Mouse (Mus musculus) liver, embryonic 14.5 days (tissue): ENCODE results near the gene Cabp2. TPM values are rescaled to one million over a fixed set of nuclear protein-coding genes. Genes with fewer than 3 reads are reported as not detected.
A peak's percentile ranks its signal among the peaks of the same experiment; 100 is the strongest.
"Not testable (repeated sequence)": the region's sequence is repeated elsewhere in the genome, so short reads cannot be mapped to it uniquely, and the experiment has no call there.

Source experiments
- ATAC-seq: fragments of 200-750 bp; cut with Nextera tagmentation; 2 replicates; pipeline ENCODE4 v1.8.0; 2017; ENCODE audit warnings: moderate number of reproducible peaks, mild to moderate bottlenecking, moderate library complexity; ENCODE audit not compliant: insufficient read depth
- DNase-seq, 3 experiments: peaks; one replicate each; pipeline ENCODE4 v3.0.0-alpha.2; 2012 to 2013; ENCODE audit warnings: low read depth in 3 of 3, low spot score in 3 of 3
- H3K27ac ChIP-seq: fragments of 300-500 bp; sonication (generic); 2 replicates; pipeline ENCODE4 v1.5.1; 2014; ENCODE audit warnings: moderate library complexity, mild to moderate bottlenecking, control low read depth, inconsistent platforms
- H3K27me3 ChIP-seq: fragments of 300-500 bp; sonication (generic); 2 replicates; pipeline ENCODE4 v1.6.1; 2014; ENCODE audit warnings: mild to moderate bottlenecking, low read length, moderate library complexity; ENCODE audit not compliant: control insufficient read depth, insufficient read depth
- H3K36me3 ChIP-seq: fragments of 300-500 bp; sonication (generic); replicated peaks from 2 replicates; pipeline ENCODE4 v1.6.1; 2014; ENCODE audit warnings: low read depth; ENCODE audit not compliant: control insufficient read depth, insufficient read depth
- H3K4me1 ChIP-seq, 2 experiments: fragments of 200-500 bp in 1 of 2; fragments of 300-500 bp in 1 of 2; sonication (generic) in 1 of 2; replicated peaks; 2 replicates each; pipeline ENCODE4 v1.6.1; 2012 to 2014; ENCODE audit warnings: antibody characterized with exemption in 1 of 2, inconsistent platforms in 1 of 2, low read length in 1 of 2; ENCODE audit not compliant: control insufficient read depth in 2 of 2, insufficient read depth in 2 of 2
- H3K4me2 ChIP-seq: fragments of 300-500 bp; sonication (generic); 2 replicates; pipeline ENCODE4 v1.6.1; 2014; ENCODE audit warnings: low read depth, mild to moderate bottlenecking, control low read depth, moderate library complexity
- H3K4me3 ChIP-seq, 2 experiments: fragments of 200-500 bp in 1 of 2; fragments of 300-500 bp in 1 of 2; sonication (generic) in 1 of 2; 2 replicates each; pipeline ENCODE4 v1.5.1; 2012 to 2014; ENCODE audit warnings: low read depth in 2 of 2, low read length in 2 of 2, mild to moderate bottlenecking in 2 of 2, control low read depth in 1 of 2, inconsistent platforms in 1 of 2, moderate library complexity in 1 of 2; ENCODE audit not compliant: insufficient read depth in 1 of 2
- H3K9ac ChIP-seq: fragments of 300-500 bp; sonication (generic); replicated peaks from 2 replicates; pipeline ENCODE4 v1.6.1; 2014; ENCODE audit warnings: mild to moderate bottlenecking, control low read depth, moderate library complexity
- H3K9me3 ChIP-seq: fragments of 300-500 bp; sonication (generic); 2 replicates; pipeline ENCODE4 v1.6.1; 2016; ENCODE audit warnings: low read length, mixed read lengths; ENCODE audit not compliant: control insufficient read depth
- CTCF ChIP-seq: IDR thresholded peaks from 2 replicates; pipeline ENCODE4 v1.5.1; 2016; ENCODE audit warnings: antibody characterized with exemption, low read depth, control low read depth
- EP300 ChIP-seq: IDR thresholded peaks from 2 replicates; pipeline ENCODE4 v1.6.1; 2016; ENCODE audit warnings: antibody characterized with exemption, low read depth
- WGBS: fragments of 180-500 bp; shearing (Covaris S2); extraction: QIAGEN DNeasy Blood & Tissue Kit; methylation state at CpG from one replicate; pipeline ENCODE4 v1.1.7; 2014; ENCODE audit not compliant: insufficient replicate concordance; 5-methylcytosine and 5-hydroxymethylcytosine counted together
- polyA plus RNA-seq, 2 experiments: library from polyadenylated mRNA; depleted of rRNA in 1 of 2; stranded (reverse) in 1 of 2; unstranded in 1 of 2; fragments of >200 nt; fragmentation: Nextera tagmentation in 1 of 2; extraction: Ambion mirVana in 1 of 2; gene quantifications; 2 replicates each; pipeline versions ENCODE4 v1.2.1 to v1.2.3; 2012 to 2014

Gene Cabp2
- polyA plus RNA-seq, 2 experiments = 0.16 to 0.44 TPM

GRCm38 (mm10) chr19:4135963-4136345 lies 54.6 kb downstream of the Cabp2 start:
- Histone ChIP-seq H3K4me2 (peak overlapping the region; percentile 43), H3K4me3 (peak overlapping the region in 1 of 2 experiments; percentile 26; a peak in 1 of 4 replicates), H3K4me1 (peaks cover 9 to 12% of the 10 kb centered on the region in 2 experiments), H3K36me3 (peaks cover 15% of the 10 kb centered on the region)
- ATAC-seq = peak; percentile 54; the same call in 1 of the 2 replicates
- not testable (repeated sequence) for H3K9me3 ChIP-seq, H3K27ac ChIP-seq, DNase-seq, H3K27me3 ChIP-seq, H3K9ac ChIP-seq
- TF ChIP-seq CTCF = peak; percentile 84
- WGBS = 8% methylated on average over 8 of the region's 8 CpGs

- no peak overlapping the region for H3K9ac ChIP-seq
- peaks cover 14% of the 10 kb centered on the region for H3K36me3 ChIP-seq
- peak; percentile 54; the same call in 1 of the 2 replicates for ATAC-seq
- H3K4me3 ChIP-seq = no peak overlapping the region
- WGBS = 61% methylated on average over 5 of the region's 5 CpGs
- no peaks in the 10 kb centered on the region for H3K9me3 ChIP-seq
- no peak overlapping the region for H3K27ac ChIP-seq
- H3K4me1 ChIP-seq = peaks cover 7 to 9% of the 10 kb centered on the region in 2 experiments
- H3K4me2 ChIP-seq = peak overlapping the region; percentile 43
- H3K27me3 ChIP-seq = no peaks in the 10 kb centered on the region; the same call in 1 of the 2 replicates
- TF ChIP-seq CTCF = peak; percentile 61
- no peak for TF ChIP-seq EP300
- no peak for DNase-seq
Observed at GRCm38 (mm10) chr19:4136463-4136862, 55.1 kb downstream of the Cabp2 start.

Other genes starting within 250 kb of the Cabp2 start
Only the 30 nearest of the 34 such genes appear.
- gene Tcirg1, start 174.4 kb upstream of the Cabp2 start, polyA plus RNA-seq (2012; rRNA removed) = 47.1 and 48.6 TPM in 2 replicates
- gene Tcirg1, start 174.4 kb upstream of the Cabp2 start, polyA plus RNA-seq (2014; fragmentation: Nextera tagmentation; extraction: Ambion mirVana) = 15.4 and 15.6 TPM in 2 replicates
- 118 and 126 TPM in 2 replicates for gene Ndufs8, start 168.8 kb upstream of the Cabp2 start, polyA plus RNA-seq (2012; rRNA removed)
- gene Ndufs8, start 168.8 kb upstream of the Cabp2 start, polyA plus RNA-seq (2014; fragmentation: Nextera tagmentation; extraction: Ambion mirVana) = 209 and 219 TPM in 2 replicates
- gene Aldh3b1, start 151.8 kb upstream of the Cabp2 start, polyA plus RNA-seq (2012; rRNA removed) = 3.3 and 3.6 TPM in 2 replicates
- 4.9 and 5.3 TPM in 2 replicates for gene Aldh3b1, start 151.8 kb upstream of the Cabp2 start, polyA plus RNA-seq (2014; fragmentation: Nextera tagmentation; extraction: Ambion mirVana)
- gene Unc93b1, start 146.4 kb upstream of the Cabp2 start, polyA plus RNA-seq (2012; rRNA removed) = 19.8 and 22.8 TPM in 2 replicates
- 14.7 and 15.1 TPM in 2 replicates for gene Unc93b1, start 146.4 kb upstream of the Cabp2 start, polyA plus RNA-seq (2014; fragmentation: Nextera tagmentation; extraction: Ambion mirVana)
- 0.02 and 0.04 TPM in 2 replicates for gene Aldh3b3, start 122.9 kb upstream of the Cabp2 start, polyA plus RNA-seq (2012; rRNA removed)
- not detected in 2 replicates for gene Aldh3b3, start 122.9 kb upstream of the Cabp2 start, polyA plus RNA-seq (2014; fragmentation: Nextera tagmentation; extraction: Ambion mirVana)
- 0.32 and 0.33 TPM in 2 replicates for gene Aldh3b2, start 109.2 kb upstream of the Cabp2 start, polyA plus RNA-seq (2012; rRNA removed)
- 0.48 and 0.56 TPM in 2 replicates for gene Aldh3b2, start 109.2 kb upstream of the Cabp2 start, polyA plus RNA-seq (2014; fragmentation: Nextera tagmentation; extraction: Ambion mirVana)
- 10.8 and 11.1 TPM in 2 replicates for gene Acy3, start 95.0 kb upstream of the Cabp2 start, polyA plus RNA-seq (2012; rRNA removed)
- 9.1 and 9.5 TPM in 2 replicates for gene Acy3, start 95.0 kb upstream of the Cabp2 start, polyA plus RNA-seq (2014; fragmentation: Nextera tagmentation; extraction: Ambion mirVana)
- 0.37 and 0.50 TPM in 2 replicates for gene Tbx10, start 88.8 kb upstream of the Cabp2 start, polyA plus RNA-seq (2012; rRNA removed)
- 0.28 and 0.30 TPM in 2 replicates for gene Tbx10, start 88.8 kb upstream of the Cabp2 start, polyA plus RNA-seq (2014; fragmentation: Nextera tagmentation; extraction: Ambion mirVana)
- gene Nudt8, start 81.0 kb upstream of the Cabp2 start, polyA plus RNA-seq (2012; rRNA removed) = 2.1 and 2.9 TPM in 2 replicates
- 14.2 and 15.2 TPM in 2 replicates for gene Nudt8, start 81.0 kb upstream of the Cabp2 start, polyA plus RNA-seq (2014; fragmentation: Nextera tagmentation; extraction: Ambion mirVana)
- 0.65 and 0.73 TPM in 2 replicates for gene Gm49405, start 81.0 kb upstream of the Cabp2 start, polyA plus RNA-seq (2012; rRNA removed)
- 0.25 and 0.33 TPM in 2 replicates for gene Gm49405, start 81.0 kb upstream of the Cabp2 start, polyA plus RNA-seq (2014; fragmentation: Nextera tagmentation; extraction: Ambion mirVana)
- gene Doc2g, start 78.3 kb upstream of the Cabp2 start, polyA plus RNA-seq (2012; rRNA removed) = 1.8 and 2.2 TPM in 2 replicates
- gene Doc2g, start 78.3 kb upstream of the Cabp2 start, polyA plus RNA-seq (2014; fragmentation: Nextera tagmentation; extraction: Ambion mirVana) = 0.25 and 0.45 TPM in 2 replicates
- 67.5 and 84.8 TPM in 2 replicates for gene Ndufv1, start 68.8 kb upstream of the Cabp2 start, polyA plus RNA-seq (2012; rRNA removed)
- gene Ndufv1, start 68.8 kb upstream of the Cabp2 start, polyA plus RNA-seq (2014; fragmentation: Nextera tagmentation; extraction: Ambion mirVana) = 159 and 168 TPM in 2 replicates
- 230 and 274 TPM in 2 replicates for gene Gstp1, start 43.6 kb upstream of the Cabp2 start, polyA plus RNA-seq (2012; rRNA removed)
- gene Gstp1, start 43.6 kb upstream of the Cabp2 start, polyA plus RNA-seq (2014; fragmentation: Nextera tagmentation; extraction: Ambion mirVana) = 511 and 557 TPM in 2 replicates
- gene Gstp2, start 35.6 kb upstream of the Cabp2 start, polyA plus RNA-seq (2012; rRNA removed) = 6.6 and 7.9 TPM in 2 replicates
- gene Gstp2, start 35.6 kb upstream of the Cabp2 start, polyA plus RNA-seq (2014; fragmentation: Nextera tagmentation; extraction: Ambion mirVana) = 6.9 and 7.3 TPM in 2 replicates
- gene Gstp3, start 22.0 kb upstream of the Cabp2 start, polyA plus RNA-seq (2012; rRNA removed) = 78.5 and 87.0 TPM in 2 replicates
- gene Gstp3, start 22.0 kb upstream of the Cabp2 start, polyA plus RNA-seq (2014; fragmentation: Nextera tagmentation; extraction: Ambion mirVana) = 65.7 and 69.6 TPM in 2 replicates
- gene Cdk2ap2, start 15.6 kb downstream of the Cabp2 start, polyA plus RNA-seq (2012; rRNA removed) = 52.5 and 64.8 TPM in 2 replicates
- gene Cdk2ap2, start 15.6 kb downstream of the Cabp2 start, polyA plus RNA-seq (2014; fragmentation: Nextera tagmentation; extraction: Ambion mirVana) = 99.9 and 101 TPM in 2 replicates
- gene Pitpnm1, start 18.4 kb downstream of the Cabp2 start, polyA plus RNA-seq (2012; rRNA removed) = 6.1 and 7.1 TPM in 2 replicates
- 3.4 TPM in 2 replicates for gene Pitpnm1, start 18.4 kb downstream of the Cabp2 start, polyA plus RNA-seq (2014; fragmentation: Nextera tagmentation; extraction: Ambion mirVana)
- 28.8 and 33.2 TPM in 2 replicates for gene Aip, start 44.3 kb downstream of the Cabp2 start, polyA plus RNA-seq (2012; rRNA removed)
- 29.4 TPM in 2 replicates for gene Aip, start 44.3 kb downstream of the Cabp2 start, polyA plus RNA-seq (2014; fragmentation: Nextera tagmentation; extraction: Ambion mirVana)
- gene Gpr152, start 58.2 kb downstream of the Cabp2 start, polyA plus RNA-seq (2012; rRNA removed) = not detected in 2 replicates
- not detected in 2 replicates for gene Gpr152, start 58.2 kb downstream of the Cabp2 start, polyA plus RNA-seq (2014; fragmentation: Nextera tagmentation; extraction: Ambion mirVana)
- gene Cabp4, start 62.5 kb downstream of the Cabp2 start, polyA plus RNA-seq (2012; rRNA removed) = 0.03 and 0.15 TPM in 2 replicates
- gene Cabp4, start 62.5 kb downstream of the Cabp2 start, polyA plus RNA-seq (2014; fragmentation: Nextera tagmentation; extraction: Ambion mirVana) = not detected in 2 replicates
- gene Coro1b, start 67.0 kb downstream of the Cabp2 start, polyA plus RNA-seq (2012; rRNA removed) = 57.5 and 59.2 TPM in 2 replicates
- gene Coro1b, start 67.0 kb downstream of the Cabp2 start, polyA plus RNA-seq (2014; fragmentation: Nextera tagmentation; extraction: Ambion mirVana) = 57.5 and 62.2 TPM in 2 replicates
- gene Ptprcap, start 72.0 kb downstream of the Cabp2 start, polyA plus RNA-seq (2012; rRNA removed) = 12.5 and 16.3 TPM in 2 replicates
- 14.4 and 17.0 TPM in 2 replicates for gene Ptprcap, start 72.0 kb downstream of the Cabp2 start, polyA plus RNA-seq (2014; fragmentation: Nextera tagmentation; extraction: Ambion mirVana)
- gene Rps6kb2, start 81.8 kb downstream of the Cabp2 start, polyA plus RNA-seq (2012; rRNA removed) = 17.2 and 19.2 TPM in 2 replicates
- gene Rps6kb2, start 81.8 kb downstream of the Cabp2 start, polyA plus RNA-seq (2014; fragmentation: Nextera tagmentation; extraction: Ambion mirVana) = 19.5 and 19.9 TPM in 2 replicates
- 0.32 and 0.44 TPM in 2 replicates for gene Carns1, start 93.9 kb downstream of the Cabp2 start, polyA plus RNA-seq (2012; rRNA removed)
- gene Carns1, start 93.9 kb downstream of the Cabp2 start, polyA plus RNA-seq (2014; fragmentation: Nextera tagmentation; extraction: Ambion mirVana) = 0.18 and 0.71 TPM in 2 replicates
- 2.6 TPM in 2 replicates for gene Tbc1d10c, start 109.7 kb downstream of the Cabp2 start, polyA plus RNA-seq (2012; rRNA removed)
- gene Tbc1d10c, start 109.7 kb downstream of the Cabp2 start, polyA plus RNA-seq (2014; fragmentation: Nextera tagmentation; extraction: Ambion mirVana) = 2.5 and 4.0 TPM in 2 replicates
- gene Ppp1ca, start 110.5 kb downstream of the Cabp2 start, polyA plus RNA-seq (2012; rRNA removed) = 203 and 214 TPM in 2 replicates
- 432 and 447 TPM in 2 replicates for gene Ppp1ca, start 110.5 kb downstream of the Cabp2 start, polyA plus RNA-seq (2014; fragmentation: Nextera tagmentation; extraction: Ambion mirVana)
- gene Rad9a, start 120.1 kb downstream of the Cabp2 start, polyA plus RNA-seq (2012; rRNA removed) = 20.8 and 21.4 TPM in 2 replicates
- gene Rad9a, start 120.1 kb downstream of the Cabp2 start, polyA plus RNA-seq (2014; fragmentation: Nextera tagmentation; extraction: Ambion mirVana) = 14.3 and 16.8 TPM in 2 replicates
- 1.1 TPM in 2 replicates for gene Clcf1, start 132.7 kb downstream of the Cabp2 start, polyA plus RNA-seq (2012; rRNA removed)
- 0.42 and 0.43 TPM in 2 replicates for gene Clcf1, start 132.7 kb downstream of the Cabp2 start, polyA plus RNA-seq (2014; fragmentation: Nextera tagmentation; extraction: Ambion mirVana)
- not detected in 2 replicates for gene AC109138.7, start 132.8 kb downstream of the Cabp2 start, polyA plus RNA-seq (2012; rRNA removed)
- gene AC109138.7, start 132.8 kb downstream of the Cabp2 start, polyA plus RNA-seq (2014; fragmentation: Nextera tagmentation; extraction: Ambion mirVana) = not detected in 2 replicates
- 15.2 and 15.9 TPM in 2 replicates for gene Pold4, start 150.3 kb downstream of the Cabp2 start, polyA plus RNA-seq (2012; rRNA removed)
- gene Pold4, start 150.3 kb downstream of the Cabp2 start, polyA plus RNA-seq (2014; fragmentation: Nextera tagmentation; extraction: Ambion mirVana) = 12.9 and 13.1 TPM in 2 replicates